Mouse (Mus musculus): Measurements from ENCODE around the gene Jaml. TPM values are rescaled to one million over a fixed set of nuclear protein-coding genes. Genes with fewer than 3 reads are reported as not detected.

Gene Jaml
- polyA plus RNA-seq, 1 experiment from 2014 or later: 0.19 TPM

DNA sequence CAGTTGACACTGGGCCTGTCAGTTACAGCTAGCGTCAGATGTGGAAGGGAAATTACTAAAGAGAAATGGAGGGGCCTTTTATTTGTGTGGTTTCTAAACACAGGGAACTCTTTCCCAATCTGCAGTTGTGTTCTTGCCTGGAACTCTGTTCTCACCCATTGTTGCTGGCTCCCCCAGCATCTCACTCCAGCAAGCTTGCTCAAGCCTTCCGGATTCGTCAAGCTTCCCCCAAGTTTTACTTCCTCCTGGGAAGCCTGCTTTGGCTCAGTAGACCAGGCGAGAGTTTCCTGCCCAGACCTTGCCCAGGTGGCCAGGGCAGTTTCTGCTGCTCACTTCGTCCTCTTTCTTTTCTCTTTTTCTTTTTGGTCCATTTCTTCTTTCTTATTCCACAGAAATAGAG, 5.6 kb downstream of the Jaml start:
- Histone ChIP-seq H3K9me3 (replicated peaks) (no peaks in the 10 kb centered on the region), H3K4me1 (replicated peaks) (no peaks in the 10 kb centered on the region), H3K4me3 (no peak overlapping the region), H3K27me3 (peaks cover 14% of the 10 kb centered on the region), H3K9ac (no peak overlapping the region), H3K4me2 (no peak overlapping the region), H3K27ac (no peak overlapping the region), H3K36me3 (no peaks in the 10 kb centered on the region)
- no peak for ATAC-seq (replicated peaks; ENCODE audit: insufficient number of reproducible peaks, insufficient read depth, low FRiP score, low read depth)
- 57% methylated on average over 5 of the region's 5 CpGs for WGBS

DNA sequence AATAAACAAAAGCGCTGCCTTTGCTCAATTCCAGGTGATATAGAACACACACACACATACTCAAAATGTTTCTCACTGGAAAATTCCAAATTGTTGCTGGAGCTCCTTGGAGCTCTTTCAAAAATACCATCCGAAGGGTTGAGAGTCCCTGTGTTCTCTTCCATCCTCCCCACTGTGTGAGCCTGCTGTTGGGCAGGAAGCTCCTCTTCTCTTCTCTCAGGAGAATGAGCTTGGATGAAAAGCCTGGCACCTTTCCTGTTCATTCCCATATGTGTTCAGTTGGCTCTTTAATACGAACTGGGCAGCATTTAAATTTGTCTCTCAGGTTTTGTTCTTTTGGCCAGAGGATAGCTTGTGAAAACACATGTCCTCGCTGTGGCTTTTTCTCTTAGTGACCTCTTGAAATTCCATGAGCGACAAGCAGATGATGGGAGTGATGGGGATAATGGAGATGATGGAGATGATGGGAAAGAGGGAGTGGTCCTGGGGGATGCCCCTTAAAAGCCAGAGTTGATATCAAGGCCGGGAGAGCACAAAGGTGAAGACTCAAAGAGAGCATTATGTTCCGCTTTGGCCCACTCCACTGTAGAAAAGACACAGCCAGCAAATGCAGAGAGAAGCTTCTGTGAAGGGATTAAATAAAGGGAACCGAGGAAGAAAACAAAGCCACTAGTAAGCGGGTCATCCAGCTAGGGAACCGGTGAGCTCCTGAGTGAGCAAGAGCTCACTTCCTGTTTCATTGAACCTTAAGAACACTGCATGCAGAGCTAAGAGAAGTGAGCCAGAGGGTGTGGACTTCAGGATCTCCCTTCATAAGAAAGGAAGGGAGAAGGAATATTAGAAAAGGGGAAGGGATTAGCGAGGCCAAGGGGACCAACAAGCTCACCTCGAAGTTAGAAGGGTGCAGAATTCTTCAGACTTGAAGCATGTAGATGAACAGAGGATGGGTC, 7.0 kb downstream of the Jaml start:
- no peaks in the 10 kb centered on the region for H3K9me3 ChIP-seq (replicated peaks)
- no peak overlapping the region for H3K9ac ChIP-seq
- ATAC-seq (replicated peaks; ENCODE audit: insufficient number of reproducible peaks, insufficient read depth, low FRiP score, low read depth): no peak
- H3K4me1 ChIP-seq (replicated peaks): no peaks in the 10 kb centered on the region
- H3K27me3 ChIP-seq: peaks cover 6% of the 10 kb centered on the region
- no peak overlapping the region for H3K4me3 ChIP-seq
- WGBS: 67% methylated on average over 12 of the region's 12 CpGs
- no peak overlapping the region for H3K4me2 ChIP-seq
- no peak overlapping the region for H3K27ac ChIP-seq
- no peaks in the 10 kb centered on the region for H3K36me3 ChIP-seq

DNA sequence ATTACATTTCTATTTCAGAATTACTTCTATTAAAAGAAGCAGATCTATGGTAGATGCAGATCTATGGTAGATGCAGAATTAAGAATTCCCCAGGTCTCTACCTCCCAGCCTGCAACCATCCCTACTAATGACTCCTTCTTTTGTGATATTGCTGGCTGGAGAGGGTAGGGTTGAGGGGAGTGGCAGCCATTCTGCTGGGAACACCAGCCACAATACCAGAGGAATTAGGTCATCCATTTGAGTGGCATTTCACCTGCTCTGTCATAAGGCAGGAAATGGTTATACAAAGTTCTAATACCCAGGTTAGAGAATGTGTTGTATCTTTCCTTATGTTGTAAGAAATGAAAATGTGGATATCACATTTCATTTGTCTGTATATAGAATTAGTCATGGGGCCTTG, 9.1 kb downstream of the Jaml start:
- 0 out of 2 replicates have a peak, but pooled peaks cover 3% of the 10 kb centered on the region for H3K27me3 ChIP-seq
- no peak overlapping the region for H3K27ac ChIP-seq
- H3K4me2 ChIP-seq: no peak overlapping the region
- ATAC-seq (replicated peaks; ENCODE audit: insufficient number of reproducible peaks, insufficient read depth, low FRiP score, low read depth): no peak
- no peaks in the 10 kb centered on the region for H3K36me3 ChIP-seq
- no peaks in the 10 kb centered on the region; the same call in 1 of the 2 replicates for H3K4me1 ChIP-seq (replicated peaks)
- no peaks in the 10 kb centered on the region for H3K9me3 ChIP-seq (replicated peaks)
- H3K4me3 ChIP-seq: no peak overlapping the region
- H3K9ac ChIP-seq: no peak overlapping the region

DNA sequence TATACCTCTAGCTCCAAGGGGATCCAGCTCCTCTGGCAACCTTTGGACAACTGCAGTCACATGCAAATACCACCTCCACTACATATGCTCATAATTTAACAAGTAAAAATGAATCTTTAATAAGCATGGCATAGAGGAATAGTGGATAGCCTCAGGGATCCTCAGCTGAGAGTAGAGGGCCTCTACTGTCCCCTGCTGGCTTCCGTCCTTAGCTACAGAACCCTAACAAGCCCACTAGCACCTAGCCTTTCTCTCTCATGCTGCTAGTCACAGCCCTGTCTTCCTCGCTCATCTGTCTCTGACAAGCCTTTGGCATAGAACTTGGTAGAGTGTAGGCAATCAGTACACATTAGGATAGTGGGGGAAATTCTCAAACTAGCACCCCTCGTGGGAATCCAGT, 11.8 kb downstream of the Jaml start:
- H3K36me3 ChIP-seq: no peaks in the 10 kb centered on the region
- WGBS: 65% methylated on average over 3 of the region's 3 CpGs
- H3K4me3 ChIP-seq: no peak overlapping the region
- H3K9ac ChIP-seq: no peak overlapping the region
- no peak for ATAC-seq (replicated peaks; ENCODE audit: insufficient number of reproducible peaks, insufficient read depth, low FRiP score, low read depth)
- H3K4me2 ChIP-seq: no peak overlapping the region
- H3K9me3 ChIP-seq (replicated peaks): no peaks in the 10 kb centered on the region
- no peaks in the 10 kb centered on the region; the same call in 1 of the 2 replicates for H3K4me1 ChIP-seq (replicated peaks)
- no peak overlapping the region for H3K27ac ChIP-seq
- H3K27me3 ChIP-seq: 0 out of 2 replicates have a peak, but pooled peaks cover 3% of the 10 kb centered on the region

DNA sequence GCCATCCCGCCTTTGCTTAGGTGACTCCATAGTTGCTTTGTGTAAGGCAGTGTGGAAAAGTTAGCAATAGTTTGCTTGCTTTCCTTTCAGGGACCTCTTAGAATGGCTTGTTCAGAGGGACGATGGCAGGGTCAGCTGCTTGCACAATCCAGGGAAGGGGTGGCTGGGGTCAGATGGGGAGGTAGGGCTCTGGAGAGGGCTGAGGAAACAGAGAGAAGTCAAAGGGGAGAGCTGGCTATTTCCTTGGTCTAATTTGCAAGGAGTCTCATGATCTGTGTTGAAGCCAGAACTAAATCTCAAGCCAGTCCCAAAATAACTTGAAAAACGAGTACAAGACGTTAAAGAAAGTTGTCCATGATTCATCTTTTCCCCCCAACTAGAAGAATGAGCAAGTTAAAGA, 13.7 kb downstream of the Jaml start:
- WGBS: 38% methylated on average over 4 of the region's 4 CpGs
- H3K36me3 ChIP-seq: no peaks in the 10 kb centered on the region
- no peak overlapping the region for H3K4me3 ChIP-seq
- 0 out of 2 replicates have a peak, but pooled peaks cover 3% of the 10 kb centered on the region for H3K27me3 ChIP-seq
- H3K4me2 ChIP-seq: no peak overlapping the region
- ATAC-seq (replicated peaks; ENCODE audit: insufficient number of reproducible peaks, insufficient read depth, low FRiP score, low read depth): no peak
- H3K4me1 ChIP-seq (replicated peaks): no peaks in the 10 kb centered on the region; the same call in 1 of the 2 replicates
- no peaks in the 10 kb centered on the region for H3K9me3 ChIP-seq (replicated peaks)
- H3K27ac ChIP-seq: no peak overlapping the region
- no peak overlapping the region for H3K9ac ChIP-seq

DNA sequence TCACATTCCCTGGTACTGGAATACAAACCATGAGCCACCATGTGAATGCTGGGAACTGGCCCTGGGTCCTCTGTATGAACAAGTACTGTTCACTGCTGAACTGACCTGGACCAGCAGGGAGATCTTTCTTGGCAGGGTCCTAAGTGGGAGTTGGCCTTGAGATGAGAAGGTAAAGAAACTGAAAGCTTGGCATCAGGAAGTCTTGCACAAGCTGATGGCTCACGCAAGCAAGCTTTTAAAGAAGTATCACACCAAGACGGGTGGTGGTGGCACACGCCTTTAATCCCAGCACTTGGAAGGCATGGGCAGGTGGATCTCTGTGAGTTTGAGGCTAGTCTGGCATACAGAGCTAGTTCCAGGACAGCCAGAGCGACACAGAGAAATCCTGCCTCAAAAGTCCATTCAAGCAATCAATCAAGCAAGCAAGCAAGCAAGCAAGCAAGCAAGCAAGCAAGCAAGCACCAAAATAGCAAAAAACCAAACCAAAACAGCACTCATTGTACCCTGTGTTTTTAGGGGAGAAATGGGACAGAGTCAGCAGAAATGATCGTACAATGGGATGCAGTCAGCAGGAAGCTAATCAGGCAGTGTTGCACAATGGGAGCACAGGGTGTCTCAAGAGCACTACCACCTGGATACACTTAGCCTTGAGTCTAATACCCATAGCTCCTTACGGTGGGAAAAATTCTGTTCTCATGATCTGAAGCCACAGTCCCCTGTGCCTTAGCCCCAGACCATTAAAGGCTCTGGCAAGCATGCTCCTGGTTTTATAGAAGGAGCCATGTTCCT, 16.4 kb downstream of the Jaml start:
- Histone ChIP-seq H3K36me3 (no peaks in the 10 kb centered on the region), H3K27me3 (no peaks in the 10 kb centered on the region), H3K4me3 (no peak overlapping the region), H3K4me1 (replicated peaks) (no peaks in the 10 kb centered on the region; the same call in 1 of the 2 replicates), H3K9me3 (replicated peaks) (no peaks in the 10 kb centered on the region), H3K27ac (no peak overlapping the region), H3K4me2 (no peak overlapping the region), H3K9ac (no peak overlapping the region)
- ATAC-seq (replicated peaks; ENCODE audit: insufficient number of reproducible peaks, insufficient read depth, low FRiP score, low read depth): no peak
- WGBS: 65% methylated on average over 6 of the region's 6 CpGs

DNA sequence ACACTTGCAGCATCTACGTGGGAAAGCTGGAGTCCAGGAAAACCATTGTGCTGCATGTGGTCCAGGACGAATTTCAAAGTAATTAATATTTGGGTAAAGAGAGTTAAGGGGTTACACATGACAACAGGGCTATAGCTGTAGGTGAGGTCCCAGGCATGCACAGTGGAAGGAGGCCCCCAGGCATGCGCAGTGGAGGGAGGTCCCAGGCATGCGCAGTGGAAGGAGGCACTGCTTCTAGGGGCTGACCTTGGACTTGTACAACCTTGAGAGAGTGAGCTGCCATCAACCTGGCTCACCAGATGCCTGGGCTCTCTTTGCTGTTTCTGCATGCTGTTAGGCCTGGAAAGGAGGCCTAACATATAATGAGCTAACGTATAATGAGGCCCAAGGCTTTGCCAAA, 18.9 kb downstream of the Jaml start:
- Histone ChIP-seq H3K36me3 (no peaks in the 10 kb centered on the region), H3K4me2 (no peak overlapping the region), H3K4me1 (replicated peaks) (no peaks in the 10 kb centered on the region; the same call in 1 of the 2 replicates), H3K9me3 (replicated peaks) (no peaks in the 10 kb centered on the region), H3K27me3 (no peaks in the 10 kb centered on the region), H3K27ac (no peak overlapping the region), H3K4me3 (no peak overlapping the region), H3K9ac (no peak overlapping the region)
- WGBS: 83% methylated on average over 5 of the region's 5 CpGs
- no peak for ATAC-seq (replicated peaks; ENCODE audit: insufficient number of reproducible peaks, insufficient read depth, low FRiP score, low read depth)

DNA sequence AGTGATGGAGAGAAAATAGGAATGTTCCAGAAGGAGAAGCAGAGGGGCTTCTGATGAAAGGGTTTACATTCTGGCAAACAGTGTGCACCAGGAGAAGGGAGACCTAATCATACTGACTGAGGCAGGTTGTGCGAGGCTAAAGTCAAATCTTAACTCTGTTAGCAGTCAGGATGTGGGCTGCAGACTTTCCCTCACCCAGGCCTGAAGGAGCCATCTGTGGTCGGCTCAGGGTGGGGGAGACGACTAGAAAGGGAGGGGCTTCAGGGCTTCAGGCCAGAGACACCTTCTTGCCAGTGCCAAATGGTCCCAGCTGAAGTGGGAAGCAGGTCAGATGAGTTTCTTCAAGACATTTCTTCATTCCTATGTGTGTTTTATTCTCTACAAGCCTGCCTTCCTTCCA, 19.4 kb downstream of the Jaml start:
- 29% methylated on average over 3 of the region's 3 CpGs for WGBS
- no peak for ATAC-seq (replicated peaks; ENCODE audit: insufficient number of reproducible peaks, insufficient read depth, low FRiP score, low read depth)
- Histone ChIP-seq H3K4me3 (no peak overlapping the region), H3K9me3 (replicated peaks) (no peaks in the 10 kb centered on the region), H3K4me2 (no peak overlapping the region), H3K36me3 (no peaks in the 10 kb centered on the region), H3K27me3 (no peaks in the 10 kb centered on the region), H3K4me1 (replicated peaks) (peaks cover 5% of the 10 kb centered on the region), H3K9ac (no peak overlapping the region), H3K27ac (no peak overlapping the region)

DNA sequence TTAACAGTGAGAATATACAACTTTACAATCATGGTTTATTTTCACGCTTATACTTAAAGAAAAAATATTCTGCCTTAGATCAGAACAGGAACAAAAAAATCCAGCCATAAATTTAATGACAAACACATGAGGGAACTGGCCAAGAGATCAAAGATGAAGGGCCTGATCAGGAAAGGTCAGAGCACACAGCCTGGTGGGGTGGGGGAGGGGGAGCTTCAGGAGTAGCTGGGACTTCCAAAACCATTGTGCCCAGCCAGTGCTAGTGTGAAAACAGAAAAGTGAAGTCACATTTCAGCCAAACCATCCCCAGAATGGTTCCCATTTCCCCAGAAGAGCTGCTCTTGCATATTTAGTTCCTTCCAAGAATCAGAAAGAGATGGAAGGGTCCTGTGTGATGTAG, 23.5 kb downstream of the Jaml start:
- ATAC-seq (replicated peaks; ENCODE audit: insufficient number of reproducible peaks, insufficient read depth, low FRiP score, low read depth): no peak
- WGBS: 79% methylated on average over 1 of the region's 1 CpGs
- no peak overlapping the region for H3K4me3 ChIP-seq

DNA sequence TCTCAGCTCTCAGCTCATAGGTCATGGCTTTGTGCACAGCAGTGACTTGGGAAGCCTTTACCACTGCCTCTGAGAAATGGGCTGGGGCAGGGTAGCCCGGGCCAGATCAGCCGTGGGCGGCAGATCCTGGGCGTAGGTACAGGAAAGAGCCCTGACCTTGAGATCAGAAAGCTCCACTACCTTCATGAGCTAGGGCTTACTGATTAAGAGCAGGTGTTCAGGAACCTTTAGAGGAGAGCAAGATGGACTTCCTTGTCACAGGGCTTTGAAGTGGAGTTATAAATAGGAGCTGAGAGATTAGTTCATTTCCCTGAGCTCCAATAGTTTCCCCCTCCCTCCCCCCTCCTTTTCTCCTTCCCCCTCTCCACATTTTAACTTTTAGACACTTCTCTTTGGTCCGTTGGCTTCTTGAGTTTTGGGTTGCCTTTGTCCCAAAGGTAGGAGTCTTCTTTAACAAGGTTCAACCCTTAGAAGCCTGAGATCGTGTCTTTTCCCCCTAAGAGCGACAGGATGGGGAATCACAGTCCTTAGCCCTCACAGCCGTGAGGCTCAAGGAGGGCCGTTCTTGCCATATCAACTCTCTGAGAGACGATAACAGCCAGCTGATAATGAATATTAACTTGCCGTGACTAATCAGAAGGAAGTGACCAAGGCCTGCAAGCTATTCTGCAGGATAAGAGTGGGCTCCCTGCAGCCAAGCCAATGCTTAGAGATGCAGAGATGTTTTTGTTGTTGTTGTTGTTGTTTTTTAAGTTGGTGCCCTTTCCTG, 24.4 kb downstream of the Jaml start:
- H3K9ac ChIP-seq: no peak overlapping the region
- 25% methylated on average over 11 of the region's 11 CpGs for WGBS
- no peaks in the 10 kb centered on the region for H3K9me3 ChIP-seq (replicated peaks)
- H3K4me1 ChIP-seq (replicated peaks): peaks cover 9% of the 10 kb centered on the region
- no peak overlapping the region for H3K27ac ChIP-seq
- H3K4me2 ChIP-seq: no peak overlapping the region
- ATAC-seq (replicated peaks; ENCODE audit: insufficient number of reproducible peaks, insufficient read depth, low FRiP score, low read depth): no peak
- H3K27me3 ChIP-seq: no peaks in the 10 kb centered on the region
- H3K36me3 ChIP-seq: no peaks in the 10 kb centered on the region
- no peak overlapping the region for H3K4me3 ChIP-seq

More for the DNA sequence above, 23.5 kb downstream of the Jaml start:
- Histone ChIP-seq H3K4me2 (no peak overlapping the region), H3K9me3 (replicated peaks) (no peaks in the 10 kb centered on the region), H3K27me3 (no peaks in the 10 kb centered on the region), H3K9ac (no peak overlapping the region), H3K36me3 (no peaks in the 10 kb centered on the region), H3K4me1 (replicated peaks) (peaks cover 9% of the 10 kb centered on the region), H3K27ac (no peak overlapping the region)
